Mouse (Mus musculus) urinary bladder, postnatal 25 days (tissue): Measurements from ENCODE around the gene Rassf3.

Experiments used
- DNase-seq: peaks from one replicate; pipeline ENCODE4 v3.0.0; 2022; ENCODE audit warnings: low spot score

Rassf3 gene

DNA sequence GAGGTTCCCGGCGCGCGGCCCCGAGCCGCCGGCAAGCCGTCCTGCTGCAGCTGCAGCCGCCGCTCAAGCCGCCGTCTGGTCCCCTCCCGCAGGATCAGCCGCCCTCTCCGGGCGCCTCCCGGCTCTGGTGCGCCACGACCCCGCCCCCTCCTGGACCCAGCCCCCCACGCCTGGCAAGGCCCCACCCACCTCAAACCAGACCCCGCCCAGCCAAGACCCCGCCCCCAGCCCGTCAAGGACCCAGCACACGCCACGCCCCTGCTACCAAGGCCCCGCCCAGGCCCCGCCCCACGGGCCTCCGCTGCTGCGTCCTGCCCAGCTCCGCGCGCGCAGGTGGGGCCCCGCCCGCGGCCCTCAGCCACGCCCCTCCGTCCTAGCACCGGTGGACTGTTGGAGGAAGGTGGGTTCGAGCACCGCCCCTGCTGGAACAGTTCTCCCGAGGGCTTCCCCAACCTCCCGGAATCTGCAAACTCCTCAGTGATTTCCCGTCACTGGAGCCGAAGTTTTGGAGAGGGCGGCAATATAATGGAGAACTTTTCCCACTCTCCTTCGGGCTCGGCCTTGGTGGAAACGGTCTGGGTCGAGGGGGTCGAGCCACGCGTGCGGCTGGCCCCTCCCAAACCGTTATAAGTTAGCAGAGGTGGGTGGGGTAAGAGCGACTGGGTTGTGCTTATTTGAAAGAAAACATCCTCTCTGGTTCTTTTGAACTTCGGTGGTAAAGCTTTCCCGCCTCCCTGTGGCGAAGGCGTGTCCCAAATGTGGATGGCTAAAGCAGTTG lies at the start of gene Rassf3:
Gene Rassf3 (minus strand): TSS at position 158 of the 778 bp plus-strand sequence.
- peak; percentile 96 for DNase-seq

DNA sequence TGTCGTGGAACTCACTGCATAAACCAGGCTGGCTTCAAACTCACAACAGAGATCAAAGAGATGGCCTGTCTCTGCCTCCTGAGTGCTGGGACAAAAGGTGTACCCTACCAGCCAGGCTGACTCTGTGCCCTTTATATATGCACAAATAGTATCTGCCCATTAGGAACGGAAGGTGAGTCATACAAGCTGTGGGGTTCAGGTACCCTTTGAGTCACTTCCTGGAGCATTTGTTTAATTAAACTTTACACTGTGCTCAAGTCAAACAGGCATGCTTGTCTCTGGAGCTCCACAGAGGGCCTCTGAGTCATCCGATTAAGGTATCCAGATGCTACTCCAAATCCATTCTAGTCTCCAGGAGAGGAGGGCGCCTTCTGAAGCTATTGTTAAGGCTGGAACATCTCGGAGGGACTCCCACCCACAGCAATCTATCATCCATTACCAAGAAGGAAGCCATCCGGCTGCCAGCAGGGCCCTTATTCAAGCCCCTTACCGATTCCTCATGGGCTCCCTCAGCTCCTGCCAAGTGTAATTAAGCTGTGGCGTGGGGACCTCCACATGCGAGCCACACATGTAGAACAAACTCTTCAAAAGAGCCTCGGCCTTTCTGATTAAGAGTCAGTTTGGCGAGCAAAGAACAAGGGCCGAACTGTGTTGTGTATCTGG lies 44.9 kb upstream of the Rassf3 start:
- no peak for DNase-seq

DNA sequence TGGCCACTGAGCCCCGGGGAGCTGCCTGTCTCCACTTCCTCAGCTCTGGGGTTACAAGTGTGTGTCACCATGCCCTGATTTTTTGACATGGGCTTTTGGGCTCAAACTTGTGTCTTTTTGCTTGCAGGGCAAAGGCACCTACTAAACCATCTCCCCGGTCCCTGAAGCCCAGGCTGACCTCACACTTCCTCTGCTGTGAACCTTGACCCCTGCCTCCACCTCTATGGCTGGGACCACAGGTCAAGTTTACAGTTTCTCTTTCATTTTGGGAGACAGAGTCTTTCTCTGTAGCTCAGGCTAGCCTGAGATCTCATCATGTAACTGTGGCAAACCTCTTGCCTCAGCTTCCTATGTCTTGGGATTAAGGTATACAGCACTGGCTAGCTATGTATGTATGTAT lies 43.6 kb upstream of the Rassf3 start:
- no peak for DNase-seq

DNA sequence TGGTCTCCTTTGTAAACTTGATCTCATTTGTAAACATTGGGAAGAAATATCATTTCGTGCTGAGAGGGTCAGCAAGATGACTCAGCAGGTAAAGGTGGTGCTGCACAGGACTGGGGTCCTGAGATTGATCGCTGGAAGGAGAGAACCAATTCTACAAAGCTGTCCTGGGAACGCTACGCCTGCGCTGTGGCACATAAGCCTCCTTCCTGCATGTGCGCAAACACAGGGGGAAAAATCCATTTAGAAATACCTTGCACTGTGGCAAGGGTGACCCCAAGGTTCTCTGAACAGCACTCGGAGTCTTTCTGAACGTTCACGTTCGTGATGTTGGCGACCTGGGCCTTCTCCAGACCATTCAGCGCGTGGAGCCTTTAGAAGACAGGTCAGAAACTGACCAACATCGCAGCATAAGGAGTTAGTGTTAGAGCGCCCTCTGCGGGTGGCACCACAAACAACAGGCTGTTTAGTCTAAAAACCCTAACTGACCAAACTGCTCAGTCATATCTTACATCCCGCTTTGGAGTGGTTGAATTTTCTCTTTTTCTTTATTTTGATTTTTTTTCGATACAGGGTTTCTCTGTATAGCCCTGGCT lies 40.0 kb upstream of the Rassf3 start:
- peak; percentile 87 for DNase-seq

DNA sequence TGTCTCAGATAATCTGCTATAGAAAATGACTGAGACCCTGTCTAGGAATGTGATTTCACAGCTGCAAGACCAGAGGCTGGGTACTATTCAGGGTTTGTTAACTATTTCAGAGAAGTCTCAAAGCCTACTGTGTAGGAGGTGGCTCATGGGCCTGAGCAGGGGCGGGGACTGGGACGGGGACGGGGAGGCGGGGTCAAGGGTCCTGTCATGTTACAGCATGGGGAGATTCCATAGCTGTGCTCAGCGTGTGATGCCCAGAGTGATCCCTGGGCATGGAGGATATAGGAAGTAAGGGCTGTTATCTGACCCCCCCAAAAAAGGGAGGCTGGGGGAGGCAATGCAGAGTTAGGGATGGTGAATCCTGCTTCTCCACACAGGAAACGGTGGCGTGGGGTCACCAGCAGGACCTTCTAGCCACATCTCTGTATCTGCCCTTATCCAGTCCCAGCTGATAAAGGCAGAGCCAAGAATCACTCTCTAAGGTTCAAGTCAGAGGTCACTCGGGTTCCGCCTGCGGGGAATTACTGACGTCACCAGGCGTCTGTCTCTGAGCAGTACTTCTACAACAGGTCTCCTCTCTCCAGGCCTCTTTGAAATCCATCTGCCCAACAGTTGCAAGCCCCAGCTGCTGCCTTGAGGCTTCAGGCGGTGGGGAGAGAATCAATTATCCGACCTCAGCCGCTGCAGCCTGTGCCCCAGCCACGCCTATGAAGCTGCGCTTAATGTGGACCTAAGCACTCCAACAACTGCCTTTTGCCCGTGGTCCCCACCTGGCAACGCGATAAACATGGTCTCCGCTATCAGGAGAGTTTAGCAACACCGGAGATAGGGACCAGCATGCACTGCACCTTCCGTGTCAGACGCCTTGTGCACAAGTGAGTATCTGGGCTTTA lies 33.9 kb upstream of the Rassf3 start:
- DNase-seq = no peak

DNA sequence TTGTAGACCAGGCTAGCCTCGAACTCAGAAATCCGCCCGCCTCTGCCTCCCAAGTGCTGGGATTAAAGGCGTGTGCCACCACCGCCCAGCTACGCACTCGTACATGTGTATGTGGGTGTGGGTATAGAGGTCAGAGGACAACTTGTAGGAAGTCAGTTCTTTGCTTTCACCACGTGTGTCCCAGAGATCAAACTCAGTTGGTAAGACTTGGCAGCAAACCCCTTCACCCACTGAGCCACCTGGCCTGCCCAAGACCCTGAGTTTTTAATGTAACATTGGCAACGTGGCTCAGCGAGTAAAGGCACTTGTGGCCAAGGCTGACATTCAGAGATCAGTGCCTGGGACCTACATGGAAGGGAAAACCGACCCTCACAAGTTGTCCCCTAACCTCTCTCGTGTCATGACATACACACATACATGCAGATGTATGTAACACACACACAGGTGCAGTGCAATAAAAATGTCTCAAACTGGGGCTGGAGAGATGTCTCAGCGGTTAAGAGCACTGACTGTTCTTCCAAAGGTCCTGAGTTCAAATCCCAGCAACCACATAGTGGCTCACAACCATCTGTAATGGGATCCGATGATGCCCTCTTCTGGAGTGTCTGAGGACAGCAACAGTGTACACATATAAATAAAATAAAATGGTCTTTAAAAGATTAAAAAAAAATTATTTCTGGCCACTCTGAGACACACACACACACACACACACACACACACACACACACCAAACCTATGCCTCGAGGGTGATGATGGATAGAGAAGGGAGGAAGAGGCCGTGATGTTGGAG lies 31.8 kb upstream of the Rassf3 start:
- DNase-seq = no peak

DNA sequence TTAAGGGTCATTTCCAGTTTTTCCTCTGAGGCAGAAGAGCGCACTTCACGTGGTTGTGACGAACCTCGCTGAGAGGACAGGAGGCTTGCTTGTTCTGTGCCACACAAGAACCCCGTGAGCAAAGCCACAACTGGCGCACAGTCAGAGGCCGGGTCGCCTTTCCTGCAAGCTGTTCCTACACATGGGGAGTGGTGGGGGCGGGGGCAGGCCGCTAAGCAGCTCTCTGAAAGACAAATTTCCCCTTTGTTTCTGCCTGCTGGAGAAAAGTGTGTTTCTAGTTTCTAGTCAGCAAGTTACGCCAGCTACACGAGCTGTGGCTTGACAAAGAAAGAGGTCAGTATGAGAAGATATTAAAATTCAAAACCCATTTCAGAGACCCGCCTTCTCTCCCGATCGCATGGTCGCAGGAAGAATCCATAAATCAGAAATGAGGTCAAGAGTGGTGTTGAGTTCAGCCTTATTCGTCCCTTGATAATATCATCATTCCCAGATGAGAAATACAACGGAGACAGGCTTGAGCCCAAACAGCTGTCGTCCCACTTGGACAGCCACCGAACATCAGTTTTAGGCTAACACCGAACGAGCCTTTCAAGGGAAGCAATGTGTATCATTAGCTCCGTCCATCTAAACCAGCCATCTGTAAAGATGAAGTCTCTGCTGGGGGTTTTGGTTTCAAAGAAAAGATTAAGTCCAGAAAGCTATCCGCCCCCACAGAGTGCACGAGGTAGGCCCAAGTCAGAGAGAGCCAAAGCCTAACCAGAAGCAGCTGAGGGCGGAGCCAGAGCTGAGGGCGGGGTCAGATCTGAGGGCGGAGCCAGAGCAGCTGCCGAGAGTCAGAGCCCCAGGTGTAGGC lies 30.8 kb upstream of the Rassf3 start:
- DNase-seq = peak; percentile 47

DNA sequence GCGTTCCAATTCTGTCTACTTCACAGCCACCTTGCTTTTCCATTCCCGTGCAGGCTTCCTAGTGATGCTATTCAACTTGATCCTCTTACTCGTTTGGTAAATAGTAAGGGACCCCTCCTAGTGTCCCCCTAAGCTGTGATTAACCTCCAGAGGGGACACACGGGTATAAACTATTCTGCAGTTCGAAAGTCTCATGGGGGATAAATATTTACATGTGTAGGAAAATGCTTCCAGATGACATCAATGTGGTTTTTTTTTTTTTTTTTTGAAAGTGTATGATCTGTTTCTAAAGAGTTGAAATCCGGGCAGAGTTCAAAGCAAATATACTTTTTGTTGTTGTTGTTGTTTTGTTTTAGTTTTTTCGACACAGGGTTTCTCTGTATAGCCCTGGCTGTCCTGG lies 29.8 kb upstream of the Rassf3 start:
- DNase-seq = no peak

DNA sequence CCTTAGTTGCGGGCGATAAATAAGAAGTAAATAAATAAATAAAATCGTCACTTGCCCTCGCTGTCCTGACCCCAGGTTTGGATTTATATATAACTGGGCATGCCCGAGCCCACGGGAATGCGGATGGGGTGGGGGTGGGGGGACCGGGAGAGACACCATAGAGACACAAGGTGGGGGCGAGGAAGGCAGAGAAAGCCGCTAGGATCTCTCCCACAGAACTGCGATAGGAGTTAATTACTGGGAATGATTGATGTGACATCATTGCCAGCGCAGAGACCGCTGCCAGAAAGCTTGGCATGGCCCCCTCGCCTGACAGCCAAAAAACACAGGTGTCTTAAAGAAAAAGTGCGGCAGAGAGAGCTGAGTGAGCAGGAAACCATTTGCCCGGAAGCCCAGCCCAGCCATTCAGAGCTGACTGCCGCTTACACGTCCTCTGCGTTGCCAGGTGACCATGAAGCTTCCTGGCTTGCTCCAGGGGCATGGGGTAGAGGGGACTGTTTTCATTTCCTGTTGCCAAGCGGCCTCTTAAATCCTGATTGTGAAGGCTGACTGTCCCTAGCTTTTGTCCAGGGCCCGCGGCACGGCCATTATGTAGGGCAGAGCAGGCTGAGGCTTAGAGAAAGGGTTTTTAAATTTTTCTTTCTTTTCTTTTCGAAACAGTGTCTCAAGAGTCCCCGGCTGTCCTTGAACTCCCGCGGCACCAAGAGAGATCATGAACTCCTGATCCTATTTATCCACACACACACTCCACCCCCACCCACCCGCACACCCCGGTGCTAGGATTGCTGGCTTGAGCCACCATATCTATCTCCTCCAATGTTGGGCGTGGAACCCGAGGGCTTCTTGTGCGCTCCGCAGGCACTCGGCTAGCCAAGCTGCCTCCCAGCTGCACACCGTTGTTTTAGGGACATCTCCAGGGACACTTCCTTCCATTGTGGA lies 29.1 kb upstream of the Rassf3 start:
- DNase-seq = peak; percentile 43

DNA sequence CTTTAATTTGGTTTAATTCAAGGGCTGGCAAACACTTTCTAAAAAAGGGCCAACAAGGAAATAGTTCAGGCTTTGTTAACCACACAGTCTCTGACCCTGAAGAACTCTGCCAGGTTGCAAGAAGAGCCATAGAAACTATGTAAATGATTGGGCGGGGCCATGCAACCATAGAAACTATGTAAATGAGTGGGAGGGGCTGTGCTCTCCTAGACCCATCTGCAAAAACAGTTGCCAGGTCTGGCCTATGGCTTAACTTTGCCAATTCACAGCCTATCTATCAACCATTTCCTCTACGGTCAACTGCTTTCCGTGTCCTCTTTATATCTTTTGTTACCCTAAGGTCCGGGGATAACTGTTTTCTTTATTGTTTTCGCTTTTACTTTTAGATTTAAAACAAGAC lies 25.0 kb upstream of the Rassf3 start:
- no peak for DNase-seq

DNA sequence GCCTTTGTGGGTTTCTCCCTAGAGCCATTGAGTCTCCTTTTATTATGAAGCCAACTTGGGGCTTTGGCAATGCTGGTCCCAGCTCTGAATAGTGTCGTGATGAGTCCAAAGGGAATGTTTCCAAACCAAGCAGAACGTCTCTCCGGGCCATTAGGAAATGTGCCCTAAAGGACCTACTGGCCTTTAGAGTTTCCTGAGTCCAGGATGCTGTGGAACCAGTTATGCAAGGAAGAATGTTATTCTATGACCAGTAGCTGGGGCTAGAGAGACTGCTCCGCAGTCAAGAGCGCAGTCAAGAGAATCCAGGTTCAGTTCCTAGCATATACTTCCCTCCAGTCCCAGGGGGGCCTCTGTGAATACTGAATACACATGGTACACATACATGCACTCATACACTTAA lies 23.9 kb upstream of the Rassf3 start:
- DNase-seq = no peak

DNA sequence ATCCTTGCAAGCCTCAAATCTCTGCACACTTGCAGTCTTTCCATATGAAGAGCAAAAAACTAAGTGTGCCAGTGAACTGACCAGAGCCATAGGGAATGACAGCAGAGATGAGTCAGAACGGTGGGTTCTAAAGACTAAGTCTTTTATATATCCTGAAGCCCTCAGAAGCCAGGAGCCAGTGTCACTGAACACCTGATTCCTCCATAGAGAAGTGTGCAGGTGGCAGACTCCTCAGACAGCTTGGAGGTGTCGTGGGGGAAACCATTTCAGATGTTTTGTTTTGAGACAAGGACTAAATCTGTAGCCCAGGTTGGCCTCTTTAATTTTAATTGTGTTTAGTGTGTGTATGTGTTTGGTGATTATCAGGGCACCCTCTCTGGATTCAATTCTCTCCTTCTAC lies 22.9 kb upstream of the Rassf3 start:
- no peak for DNase-seq

DNA sequence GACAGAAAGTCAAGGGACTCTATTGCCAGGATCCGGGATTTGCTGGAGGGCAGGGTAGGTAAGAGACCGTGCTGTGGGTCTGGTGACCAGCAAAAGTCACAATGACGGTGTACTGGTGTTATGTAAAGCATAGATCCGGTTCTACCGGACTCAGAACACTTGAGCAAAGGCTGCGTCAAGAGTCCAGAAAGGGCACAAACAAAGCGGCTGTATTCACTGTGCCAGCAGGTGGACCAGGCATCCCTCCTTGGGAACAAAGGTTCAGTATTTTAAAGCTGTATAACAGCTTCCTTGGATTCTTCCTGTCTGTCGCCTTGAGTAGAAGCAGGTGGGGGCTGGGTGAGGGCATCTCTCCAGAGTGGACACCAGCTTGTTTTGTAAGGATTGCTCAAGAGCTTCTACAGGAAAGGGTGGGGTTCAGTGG lies 22.3 kb upstream of the Rassf3 start:
- peak; percentile 22 for DNase-seq

DNA sequence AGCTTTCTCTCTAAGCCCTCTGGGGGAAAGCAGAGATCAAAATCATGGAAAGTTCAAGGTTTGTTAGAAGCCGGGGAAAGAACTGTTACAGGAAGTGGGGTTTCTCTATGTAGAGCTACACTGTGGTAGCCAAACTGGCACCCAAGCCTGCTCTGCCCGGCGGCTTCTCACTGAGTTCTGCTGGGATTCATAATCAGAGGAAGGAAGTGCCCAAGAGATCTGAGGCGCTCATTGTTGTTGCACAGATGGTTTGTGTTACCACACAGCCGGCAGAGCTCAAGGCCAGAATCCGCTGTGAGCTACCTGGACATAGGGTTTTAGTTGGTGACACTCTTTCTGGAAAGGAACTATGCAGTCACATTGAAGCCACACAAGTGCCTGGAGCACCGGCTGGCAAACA lies 21.8 kb upstream of the Rassf3 start:
- DNase-seq = no peak

DNA sequence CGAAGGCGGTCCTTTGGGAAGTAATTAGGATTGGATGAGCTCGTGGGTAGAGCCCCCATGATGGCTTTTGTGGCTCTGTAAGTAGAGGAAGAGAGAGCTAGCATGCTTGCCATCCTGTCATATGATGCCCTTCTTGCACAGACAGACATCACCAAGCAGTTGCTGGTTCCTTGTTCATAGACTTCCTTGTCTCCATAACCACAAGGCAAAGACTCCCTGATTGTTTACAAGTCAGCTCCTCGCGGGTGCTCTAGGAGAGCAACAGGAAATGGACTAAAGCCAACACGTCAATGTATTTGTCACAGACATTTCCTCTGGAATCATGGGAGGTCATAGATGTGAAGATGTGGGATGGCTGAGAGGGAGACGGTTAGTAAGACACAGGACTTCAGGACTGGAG lies 20.5 kb upstream of the Rassf3 start:
- DNase-seq = no peak

DNA sequence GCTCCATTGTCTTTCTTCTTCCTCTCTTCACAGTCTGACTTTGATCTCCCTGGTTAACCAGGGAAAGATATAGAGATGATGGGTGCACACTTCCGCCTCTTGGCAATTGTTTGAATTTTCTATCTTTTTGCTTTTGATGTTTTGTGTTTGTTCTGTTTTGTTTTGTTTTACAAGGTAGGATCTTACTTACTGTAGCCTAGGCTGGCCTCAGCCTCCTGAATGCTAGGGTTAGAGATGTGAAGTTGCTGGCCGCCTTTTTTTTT lies 17.9 kb upstream of the Rassf3 start:
- DNase-seq = no peak

DNA sequence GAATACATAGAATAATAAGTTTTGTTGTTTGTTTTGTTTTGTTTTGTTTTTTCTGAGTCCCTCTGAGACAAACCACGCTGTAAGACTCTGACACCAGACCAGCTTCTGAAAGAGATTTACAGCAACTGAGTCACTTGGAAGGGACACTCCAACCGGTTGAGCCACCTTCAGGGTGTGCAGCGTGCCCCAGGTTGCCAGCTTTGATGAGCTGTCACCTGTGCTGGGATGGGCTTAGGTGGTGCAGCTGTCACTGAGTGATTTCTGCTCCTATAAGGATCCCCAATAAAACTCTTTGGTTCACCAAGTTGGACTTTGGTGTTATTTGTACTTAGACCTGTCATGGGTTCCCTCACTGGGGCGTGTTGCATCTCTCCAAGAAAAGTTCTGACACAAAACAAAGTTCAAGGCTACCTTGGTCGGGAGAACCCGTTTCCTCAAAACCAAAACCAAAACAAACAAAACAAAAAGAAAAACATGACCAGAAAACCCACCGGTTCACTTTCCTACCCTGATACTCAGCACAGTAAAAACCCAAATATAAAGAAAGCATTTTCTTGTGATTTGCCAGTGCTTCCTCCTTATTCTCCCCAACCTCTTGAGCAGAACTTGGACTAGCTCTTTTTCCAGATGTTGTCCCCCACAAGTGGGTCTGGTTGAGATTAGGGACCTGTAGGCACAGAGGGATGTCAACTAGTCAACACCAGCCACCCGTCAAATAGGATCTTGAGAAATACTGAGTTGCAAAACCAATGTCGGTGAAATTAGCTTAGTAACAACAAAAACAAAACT lies 17.4 kb upstream of the Rassf3 start:
- no peak for DNase-seq

DNA sequence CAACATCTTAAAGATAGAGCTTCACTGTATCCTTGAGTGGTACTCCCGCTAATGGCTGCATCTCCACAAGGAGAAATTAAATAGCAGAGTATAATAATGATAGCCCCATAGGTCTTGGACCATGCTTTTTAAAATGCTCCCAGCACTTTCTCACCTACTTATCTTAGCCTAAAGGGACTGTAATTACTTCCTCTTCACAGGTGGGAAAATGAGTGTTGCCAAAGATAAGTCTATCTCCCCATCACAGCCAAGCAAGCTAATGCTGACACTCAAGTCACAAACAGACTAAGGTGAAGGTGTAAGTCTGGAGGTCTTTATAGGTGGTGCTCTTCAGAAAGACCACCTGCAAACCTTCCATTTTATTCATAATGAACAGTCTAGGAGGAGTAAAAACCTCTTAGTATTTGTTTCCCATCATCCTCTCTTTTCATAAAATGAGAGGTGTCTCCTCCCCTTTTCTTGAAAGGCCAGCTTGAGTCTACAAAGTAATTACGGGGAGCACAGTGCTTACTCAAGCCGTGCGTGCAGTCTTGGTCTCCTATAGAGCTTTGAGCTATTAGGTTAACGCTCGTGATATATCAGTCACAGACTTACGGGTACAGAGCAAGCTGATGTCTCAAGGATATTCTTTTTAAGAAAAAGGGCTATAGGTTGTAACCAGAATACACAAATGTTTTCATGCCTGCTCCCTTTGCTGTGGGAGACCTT lies 16.6 kb upstream of the Rassf3 start:
- no peak for DNase-seq
